Mouse (Mus musculus) CH12F3 (cell line): ENCODE measurements around the gene Map2k7.

Source experiments
- in situ Hi-C: fragments of 300-500 bp; cut with MboI; formaldehyde crosslinking; loops from 2 replicates; pipeline ENCODE4 v1.14.3; 2020; ENCODE audit warnings: low sequenced_read_pairs

Map2k7 gene

DNA sequence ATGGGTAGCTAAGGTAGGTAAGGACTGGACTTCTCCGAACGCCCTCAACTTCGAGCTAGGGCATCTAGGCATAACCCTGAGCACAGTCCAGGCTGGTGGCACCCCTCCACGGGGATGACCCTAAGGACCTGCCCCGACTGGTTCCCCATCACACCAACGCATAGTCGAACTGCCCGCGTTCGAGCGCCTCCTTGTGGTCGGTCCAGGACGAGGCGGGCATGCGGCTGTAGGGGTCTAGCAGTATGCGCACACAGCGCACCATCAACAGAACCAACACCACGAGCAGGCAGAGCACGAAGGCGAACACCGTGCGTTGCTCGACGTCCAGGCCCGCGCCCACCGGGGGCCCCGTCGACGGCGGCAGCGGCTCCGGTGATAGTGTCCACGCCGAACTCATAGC lies 19.7 kb downstream of the Map2k7 start:
- in situ Hi-C loops: no loop called here

DNA sequence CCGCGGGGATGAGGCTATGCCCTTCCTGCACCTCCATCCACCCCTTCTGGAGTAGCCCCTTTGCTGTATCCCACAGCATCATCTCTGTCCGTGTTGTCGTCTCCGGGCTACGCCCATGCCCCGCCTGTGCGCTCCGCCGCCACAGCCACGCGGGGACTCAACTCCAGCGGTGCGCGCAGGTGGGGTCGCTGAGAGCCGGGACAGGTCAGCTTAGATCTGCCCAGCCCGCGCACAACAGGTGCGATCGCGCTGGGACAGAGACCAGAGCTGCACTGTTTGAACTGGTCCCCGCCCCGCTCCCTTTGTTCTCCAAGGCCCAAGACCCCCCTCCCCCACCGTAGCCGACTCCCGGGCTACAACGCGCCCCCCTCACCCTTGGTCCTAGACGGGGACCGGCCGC lies 20.1 kb downstream of the Map2k7 start:
- in situ Hi-C loops: no loop called here

DNA sequence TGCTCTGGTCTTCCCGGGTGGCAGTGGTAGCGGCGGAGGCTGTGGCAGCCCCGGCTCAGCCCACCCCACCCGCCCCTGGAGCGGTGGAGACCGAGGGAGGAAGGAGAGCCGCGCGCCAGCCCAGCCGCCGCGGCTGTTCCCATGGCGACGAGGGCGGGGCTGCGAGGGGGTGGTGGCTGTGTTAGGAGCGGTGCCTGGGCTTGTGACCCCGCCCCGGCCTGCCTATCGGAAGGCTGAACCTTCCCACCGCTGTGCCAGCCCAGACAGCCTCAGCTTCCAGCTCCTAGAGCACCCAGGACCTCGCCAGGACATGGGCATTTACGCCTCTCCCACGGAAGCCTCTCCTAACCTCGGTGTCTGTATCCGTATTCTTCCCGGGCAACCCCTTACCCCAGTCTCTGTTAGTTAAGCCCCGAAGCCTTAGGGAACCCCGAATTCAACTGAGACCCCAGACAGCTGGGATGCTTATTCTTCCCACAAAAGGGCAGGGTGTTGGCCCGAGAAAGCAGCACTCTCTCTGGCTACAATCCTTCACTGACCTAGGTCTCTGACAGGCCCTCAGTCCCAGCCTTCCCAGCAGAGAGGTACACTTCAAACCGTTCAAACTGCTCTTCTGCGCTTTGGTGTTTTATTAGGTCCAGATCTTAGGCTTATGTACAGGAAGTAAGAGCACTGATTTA lies 20.7 kb downstream of the Map2k7 start, which contains the start of gene Ctxn1:
TSS of gene Ctxn1 (minus strand) at position 150 of the 680 bp plus-strand sequence.
- in situ Hi-C loops: no loop called here

DNA sequence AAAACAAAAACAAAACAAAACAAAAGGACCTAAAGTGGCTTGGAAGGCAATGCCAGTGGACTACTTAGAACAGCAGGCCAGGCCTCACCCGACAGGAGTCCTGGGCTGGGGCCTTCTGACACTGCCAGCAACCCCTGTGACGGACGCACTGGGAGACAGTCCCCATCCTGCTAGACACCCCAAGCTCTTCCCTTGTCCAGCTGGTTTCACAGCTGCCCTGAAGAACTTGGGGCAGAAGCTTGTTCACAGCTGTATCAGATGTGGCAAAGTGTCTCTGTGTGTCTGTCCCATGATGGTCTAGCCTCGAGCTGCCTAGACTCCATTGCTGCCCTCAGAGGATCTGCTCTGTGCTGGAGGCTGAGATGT lies 21.2 kb downstream of the Map2k7 start:
- in situ Hi-C loops: no loop called here

DNA sequence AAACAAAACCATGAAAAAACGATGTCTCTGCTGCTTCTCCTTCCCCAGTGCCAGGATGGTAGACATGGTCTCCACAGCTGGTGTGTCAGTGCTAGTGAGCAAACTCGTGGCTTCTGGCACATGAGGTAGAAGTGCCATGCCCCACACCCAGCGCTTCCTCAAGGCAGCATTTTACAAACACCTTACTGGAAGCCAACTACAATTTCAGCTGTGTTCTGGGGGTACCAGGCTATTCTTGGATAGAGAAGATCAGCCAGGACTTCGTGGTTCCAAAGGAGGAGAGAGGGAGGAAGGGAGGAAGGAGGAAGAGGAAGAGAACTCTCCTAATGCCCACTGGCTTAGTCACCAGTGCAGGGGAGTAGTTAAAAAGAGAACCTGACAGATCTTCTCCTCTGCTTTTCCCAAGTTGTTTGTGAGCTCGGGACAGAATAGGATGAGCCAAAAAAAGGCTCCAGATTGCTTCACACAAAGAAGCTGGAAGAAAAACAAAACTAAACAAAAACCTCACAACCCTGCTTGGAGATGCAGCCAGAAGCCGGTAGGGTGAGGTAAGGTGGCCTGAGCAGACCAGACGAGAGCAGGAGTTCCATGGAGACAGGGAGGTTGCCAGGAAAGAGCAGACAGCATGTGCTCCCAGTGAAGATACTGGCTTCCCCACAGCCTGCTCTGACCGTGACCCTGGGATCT lies 24.7 kb downstream of the Map2k7 start:
- in situ Hi-C loops: no loop called here

DNA sequence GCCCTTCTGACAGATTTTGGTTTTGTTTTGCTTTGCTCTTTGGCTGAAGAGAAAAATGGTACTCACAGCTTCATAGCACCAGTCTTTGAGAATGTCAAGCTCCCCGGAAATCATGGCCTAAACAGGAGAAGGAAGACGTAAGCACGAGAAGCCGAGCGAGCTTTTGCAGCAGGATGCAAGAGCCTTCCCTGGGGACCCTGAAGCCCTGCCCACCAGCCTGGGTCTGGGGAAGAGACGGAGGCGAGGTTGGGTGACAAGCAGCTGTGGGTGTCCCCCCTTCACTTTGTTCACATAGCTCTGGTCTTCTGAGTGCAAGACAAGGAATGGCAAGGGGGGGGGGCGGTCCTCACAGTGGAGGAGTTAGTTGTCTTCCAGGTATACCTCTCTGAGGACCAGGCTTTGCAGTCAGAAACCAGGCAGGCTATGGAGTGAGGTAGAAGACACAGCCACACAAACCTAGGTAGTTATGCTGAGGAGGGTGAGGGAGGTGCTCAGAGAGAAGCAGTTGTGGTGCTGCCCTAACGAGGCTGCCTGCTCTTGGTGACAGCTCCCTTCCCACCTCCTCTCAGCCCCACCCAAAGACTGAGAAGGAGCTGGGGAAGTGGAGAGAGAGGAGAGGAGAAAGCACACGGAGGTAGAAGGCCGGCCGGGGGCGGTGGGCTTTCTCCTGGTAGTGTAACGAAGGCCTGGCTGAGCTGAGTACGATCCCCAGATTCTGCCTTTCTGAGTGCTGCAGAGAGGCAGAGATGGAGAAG lies 26.8 kb downstream of the Map2k7 start:
- in situ Hi-C loops: no loop called here

DNA sequence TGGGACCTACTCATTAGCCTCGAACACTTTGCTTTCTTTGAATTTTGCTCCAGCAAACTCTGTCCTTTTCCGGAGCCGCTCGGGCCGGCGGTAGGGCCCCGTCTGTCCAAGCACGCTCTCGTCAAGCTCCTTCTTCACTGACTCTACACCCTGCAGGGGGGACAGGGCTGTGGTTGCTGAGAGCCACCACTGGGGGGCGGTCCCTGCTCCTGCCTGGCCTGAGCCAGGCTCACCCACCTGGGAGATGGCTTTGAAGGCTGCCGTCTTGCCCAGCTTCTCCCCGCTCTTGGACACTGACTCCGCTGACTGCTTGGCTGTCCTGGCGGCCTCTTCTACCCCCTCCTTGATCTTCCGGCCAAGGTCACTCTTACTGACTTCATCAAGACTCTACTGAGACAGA lies 29.1 kb downstream of the Map2k7 start:
- in situ Hi-C loops: no loop called here

DNA sequence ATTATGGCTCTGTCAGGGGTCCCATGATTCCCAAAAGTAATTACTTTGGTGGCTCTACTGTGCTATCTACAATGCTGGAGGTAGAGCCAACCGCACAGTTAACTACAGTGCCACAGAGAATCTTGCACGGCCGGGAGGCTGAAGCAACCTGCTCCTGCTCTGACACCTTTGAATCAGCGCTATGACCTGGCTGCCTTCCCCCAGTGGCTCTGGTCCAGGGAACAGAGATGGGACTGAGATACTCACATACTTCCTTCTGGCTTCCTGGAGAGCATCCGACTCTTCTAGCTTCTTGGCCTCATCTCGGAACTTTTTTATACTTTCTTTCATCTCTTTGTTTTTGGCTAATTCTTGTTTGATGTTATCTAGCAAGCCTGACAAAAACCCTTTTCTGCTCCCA lies 31.1 kb downstream of the Map2k7 start:
- in situ Hi-C loops: no loop called here

DNA sequence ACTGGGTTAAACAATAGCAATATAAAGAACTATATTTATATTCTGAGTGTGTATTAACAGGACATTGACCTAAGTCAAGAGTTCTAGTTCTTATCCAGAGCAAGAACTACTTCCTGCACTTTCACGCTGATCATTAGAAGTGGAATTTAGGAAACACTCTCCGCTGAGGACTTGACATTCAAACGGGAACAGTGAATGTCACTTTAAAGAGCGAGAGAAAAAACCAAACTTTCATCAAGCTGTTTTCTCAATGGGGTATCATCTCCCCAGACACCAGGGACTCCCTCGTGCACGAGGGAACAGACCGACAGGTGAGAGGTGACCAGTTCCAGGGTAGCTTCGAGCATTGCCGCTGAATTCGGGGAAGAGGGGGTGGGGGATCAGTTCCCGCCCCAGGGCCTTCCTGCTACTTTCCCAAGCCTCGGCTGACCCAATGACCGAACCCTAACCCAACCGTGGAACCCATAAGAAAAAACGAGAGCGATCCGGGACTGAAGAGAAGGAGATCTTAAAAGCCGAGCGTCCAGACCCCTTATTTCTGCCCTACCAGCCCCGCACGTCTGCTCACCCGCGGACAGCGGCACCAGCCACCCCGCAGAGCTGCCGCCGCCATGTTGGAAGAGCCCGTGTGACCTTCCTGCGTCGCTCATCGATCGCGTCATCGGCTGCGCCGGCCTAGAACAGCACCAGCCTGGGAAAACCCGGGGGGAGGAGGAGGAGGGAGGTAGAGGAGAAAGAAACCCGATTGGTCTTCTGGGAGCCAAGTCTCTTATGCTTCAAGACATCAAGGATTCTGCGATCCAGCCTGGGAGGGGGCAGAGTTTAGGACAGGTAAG lies 37.0 kb downstream of the Map2k7 start, which contains the start of gene Timm44:
TSS of gene Timm44 (minus strand) at position 639 of the 836 bp plus-strand sequence.
- in situ Hi-C loops: no loop called here

DNA sequence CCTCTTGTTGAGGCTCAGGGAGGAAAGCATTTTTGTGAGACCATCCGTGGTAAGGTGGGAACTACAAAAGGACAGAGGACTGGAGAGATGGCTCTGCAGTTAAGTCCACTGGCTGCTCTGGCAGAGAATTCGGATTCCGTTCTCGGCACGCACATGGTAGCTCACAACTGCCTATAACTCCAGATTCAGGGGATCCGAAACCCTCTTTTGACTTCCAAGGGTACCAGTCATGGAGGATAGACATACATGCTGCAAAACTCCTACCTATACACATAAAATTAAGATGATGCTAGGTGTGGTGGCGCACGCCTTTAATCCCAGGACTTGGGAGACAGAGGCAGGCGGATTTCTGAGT lies 37.5 kb downstream of the Map2k7 start:
- in situ Hi-C loops: no loop called here

DNA sequence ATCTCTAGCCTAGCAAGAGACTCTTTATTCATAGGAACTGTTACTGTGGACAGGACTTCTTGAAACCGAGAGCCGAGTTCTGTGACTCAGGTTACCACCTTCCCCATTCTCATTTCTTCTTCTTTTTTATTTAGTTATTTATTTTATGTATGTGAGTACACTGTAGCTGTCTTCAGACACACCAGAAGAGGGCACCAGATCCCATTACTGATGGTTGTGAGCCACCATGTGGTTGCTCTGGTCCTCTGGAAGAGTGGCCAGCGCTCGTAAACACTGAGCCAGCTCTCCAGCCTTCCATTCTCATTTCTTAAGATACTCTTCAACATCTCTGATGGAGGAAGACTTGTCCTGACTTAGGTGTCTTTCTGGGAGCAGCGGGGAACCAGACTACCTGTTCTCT lies 54.2 kb downstream of the Map2k7 start:
- in situ Hi-C loops: no loop called here
